Mouse (Mus musculus) cerebral cortex, adult 2 months (tissue): ENCODE data around the gene Avpr1a.

Experiments used
- WGBS: fragments of 180-500 bp; shearing (Covaris S2); methylation state at CpG from one replicate; pipeline ENCODE4 v1.1.7; 2018; 5-methylcytosine and 5-hydroxymethylcytosine counted together

The Avpr1a gene

GRCm38 (mm10) chr10:122447861-122448716 is at the start of gene Avpr1a:
Gene Avpr1a (plus strand): TSS chr10:122448499.
- WGBS = 5% methylated on average over 34 of the region's 34 CpGs

- WGBS = 76% methylated on average over 1 of the region's 1 CpGs
These were observed 46.0 kb upstream of the Avpr1a start for GRCm38 (mm10) chr10:122402270-122402669.

- whole genome bisulfite sequencing = 79% methylated on average over 6 of the region's 6 CpGs
These were observed 42.0 kb upstream of the Avpr1a start for GRCm38 (mm10) chr10:122406333-122406732.

GRCm38 (mm10) chr10:122408697-122409409 is 39.4 kb upstream of the Avpr1a start:
- WGBS = 76% methylated on average over 7 of the region's 7 CpGs

- WGBS = 76% methylated on average over 2 of the region's 2 CpGs
These were observed 37.5 kb upstream of the Avpr1a start for GRCm38 (mm10) chr10:122410791-122411190.

- 76% methylated on average over 4 of the region's 4 CpGs for WGBS
These were observed 15.6 kb upstream of the Avpr1a start for GRCm38 (mm10) chr10:122432690-122433089.

- WGBS = 21% methylated on average over 9 of the region's 10 CpGs
These were observed 1.0 kb upstream of the Avpr1a start for GRCm38 (mm10) chr10:122447275-122447674.

GRCm38 (mm10) chr10:122448717-122449611 is 665 bp downstream of the Avpr1a start:
- WGBS = 1% methylated on average over 70 of the region's 70 CpGs

GRCm38 (mm10) chr10:122453466-122453865 is 5.2 kb downstream of the Avpr1a start:
- 34% methylated on average over 3 of the region's 3 CpGs for WGBS

- 93% methylated on average over 11 of the region's 11 CpGs for WGBS
These were observed 7.5 kb downstream of the Avpr1a start for GRCm38 (mm10) chr10:122455793-122456192.

GRCm38 (mm10) chr10:122476846-122477245 is 28.5 kb downstream of the Avpr1a start:
- WGBS = 79% methylated on average over 5 of the region's 5 CpGs

- 54% methylated on average over 2 of the region's 2 CpGs for WGBS
These were observed 50.3 kb downstream of the Avpr1a start for GRCm38 (mm10) chr10:122498551-122498950.

- 64% methylated on average over 6 of the region's 6 CpGs for WGBS
These were observed 51.0 kb downstream of the Avpr1a start for GRCm38 (mm10) chr10:122499306-122499705.
